Mouse (Mus musculus) E14TG2a.4 (cell line): ENCODE data around the gene Rangap1.

Experiments used
- CTCF ChIP-seq: conservative IDR thresholded peaks from 2 replicates; pipeline ENCODE4 v1.5.1; 2014; ENCODE audit warnings: low read length
- POU5F1 ChIP-seq: IDR thresholded peaks from 2 replicates; pipeline ENCODE4 v1.6.1; 2014; ENCODE audit warnings: low read length, borderline replicate concordance

DNA sequence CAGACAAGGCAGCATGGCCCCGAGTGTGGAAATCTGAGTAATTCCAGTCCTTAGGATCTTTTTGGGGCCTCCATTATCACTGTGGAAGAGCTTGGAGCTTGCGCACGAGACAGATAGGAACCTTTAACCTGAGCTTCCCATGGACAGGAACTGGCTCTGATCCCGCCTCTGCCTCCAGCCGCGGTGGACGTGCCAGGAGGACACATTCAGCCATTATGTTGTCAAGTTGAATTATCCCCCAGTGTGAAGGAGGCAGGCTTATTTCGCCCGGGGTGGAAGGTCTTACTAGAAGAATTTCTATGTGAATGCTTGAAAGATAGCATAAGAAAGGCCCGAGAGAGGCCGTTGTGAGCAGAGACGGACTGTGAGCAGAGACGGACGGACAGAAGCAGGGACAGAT is 4.4 kb upstream of the Rangap1 start:
- TF ChIP-seq CTCF (no peak), POU5F1 (no peak)
